Mouse (Mus musculus) lung, postnatal 0 days (tissue): Measurements from ENCODE around the gene Dnajb7.

Experiments used
- CTCF ChIP-seq: IDR thresholded peaks from 2 replicates; pipeline ENCODE4 v1.5.1; 2016; ENCODE audit warnings: antibody characterized with exemption, mild to moderate bottlenecking
- EP300 ChIP-seq: IDR thresholded peaks from 2 replicates; pipeline ENCODE4 v1.6.1; 2016; ENCODE audit warnings: antibody characterized with exemption, mild to moderate bottlenecking, control low read depth

DNA sequence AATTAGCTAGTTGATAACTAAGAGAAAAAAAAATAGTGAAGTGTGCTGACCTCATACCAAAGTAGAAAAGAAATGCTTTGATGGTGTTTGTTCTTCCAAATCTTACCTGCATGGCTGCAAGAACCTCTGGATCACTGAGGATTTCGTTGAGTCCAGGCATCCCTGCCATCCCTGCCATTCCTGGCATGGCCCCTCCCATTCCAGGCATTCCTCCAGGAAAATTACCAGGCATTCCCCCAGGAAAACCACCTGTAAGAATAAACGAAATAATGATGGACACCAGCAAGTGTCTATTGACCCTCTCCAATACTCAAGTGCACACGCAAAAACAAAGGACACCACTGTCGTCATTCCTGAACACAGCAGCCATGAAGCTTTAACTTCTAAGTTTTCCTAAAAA, 41.9 kb downstream of the Dnajb7 start:
- TF ChIP-seq CTCF: no peak
- no peak for TF ChIP-seq EP300
